Mouse (Mus musculus): ENCODE measurements around the gene Slc12a4. TPM values are rescaled to one million over a fixed set of nuclear protein-coding genes. Genes with fewer than 3 reads are reported as not detected.

Slc12a4 gene
- total and polyA plus RNA-seq, 2 experiments from 2014 or later = 9.6 to 12.1 TPM

- ATAC-seq (ENCODE audit: low FRiP score) (no peak), DNase-seq (ENCODE audit: low spot score) (peak; percentile 10)
- H3K4me3 ChIP-seq (ENCODE audit: low read depth, low read length) = peak overlapping the region; percentile 93
- no peaks in the 10 kb centered on the region for H3K27me3 ChIP-seq (ENCODE audit: insufficient read depth, low read length)
- H3K9ac ChIP-seq (replicated peaks; ENCODE audit: low read length, poor library complexity, severe bottlenecking) = peak overlapping the region; percentile 98
- no peaks in the 10 kb centered on the region for H3K36me3 ChIP-seq (ENCODE audit: insufficient read depth, low read length)
- no peaks in the 10 kb centered on the region for H3K4me1 ChIP-seq (ENCODE audit: insufficient read depth, low read length)
- TF ChIP-seq CTCF (IDR thresholded peaks at IDR 0.05) = no peak
- H3K4me2 ChIP-seq (ENCODE audit: low read depth, low read length, poor library complexity, severe bottlenecking) = peak overlapping the region; percentile 64
- WGBS = 33% methylated on average over 16 of the region's 16 CpGs
- no peaks in the 10 kb centered on the region for H3K9me3 ChIP-seq (ENCODE audit: low read length)
- peak overlapping the region; percentile 88 for H3K27ac ChIP-seq (ENCODE audit: low read depth, low read length)
These were observed 64.8 kb downstream of the Slc12a4 start for GRCm38 (mm10) chr8:105900941-105901616.

- under 1% methylated on average over 68 of the region's 68 CpGs for WGBS
- peak within 1 kb of the TSS; percentile 93 for H3K4me3 ChIP-seq (ENCODE audit: low read depth, low read length)
- H3K9me3 ChIP-seq (ENCODE audit: low read length) = no peaks in the 10 kb centered on the region
These were observed 65.5 kb downstream of the Slc12a4 start, which contains the start of gene Pskh1 for GRCm38 (mm10) chr8:105900180-105900940. Gene Pskh1, plus strand, starts transcription at chr8:105900441.

GRCm38 (mm10) chr8:105897801-105898480, 68.0 kb downstream of the Slc12a4 start:
- H3K36me3 ChIP-seq (ENCODE audit: insufficient read depth, low read length) = peaks cover 8% of the 10 kb centered on the region; the same call in 1 of the 2 replicates
- no peaks in the 10 kb centered on the region for H3K4me1 ChIP-seq (ENCODE audit: insufficient read depth, low read length)
- no peak overlapping the region for H3K4me2 ChIP-seq (ENCODE audit: low read depth, low read length, poor library complexity, severe bottlenecking)
- no peaks in the 10 kb centered on the region for H3K9me3 ChIP-seq (ENCODE audit: low read length)
- DNase-seq (ENCODE audit: low spot score) (no peak), ATAC-seq (ENCODE audit: low FRiP score) (no peak)
- no peaks in the 10 kb centered on the region for H3K27me3 ChIP-seq (ENCODE audit: insufficient read depth, low read length)
- H3K27ac ChIP-seq (ENCODE audit: low read depth, low read length) = no peak overlapping the region
- WGBS = 80% methylated on average over 9 of the region's 9 CpGs
- no peak overlapping the region for H3K4me3 ChIP-seq (ENCODE audit: low read depth, low read length)
- no peak overlapping the region for H3K9ac ChIP-seq (replicated peaks; ENCODE audit: low read length, poor library complexity, severe bottlenecking)
- TF ChIP-seq CTCF (IDR thresholded peaks at IDR 0.05) = no peak

More at GRCm38 (mm10) chr8:105900180-105900940, 65.5 kb downstream of the Slc12a4 start, which contains the start of gene Pskh1:
- H3K9ac ChIP-seq (replicated peaks; ENCODE audit: low read length, poor library complexity, severe bottlenecking) = peak within 1 kb of the TSS; percentile 98
- ATAC-seq (ENCODE audit: low FRiP score) (peak; percentile 95), DNase-seq (ENCODE audit: low spot score) (peak; percentile 94)
- no peaks in the 10 kb centered on the region for H3K27me3 ChIP-seq (ENCODE audit: insufficient read depth, low read length)
- no peaks in the 10 kb centered on the region for H3K4me1 ChIP-seq (ENCODE audit: insufficient read depth, low read length)
- peak within 1 kb of the TSS; percentile 88 for H3K27ac ChIP-seq (ENCODE audit: low read depth, low read length)
- peak within 1 kb of the TSS; percentile 64 for H3K4me2 ChIP-seq (ENCODE audit: low read depth, low read length, poor library complexity, severe bottlenecking)
- TF ChIP-seq CTCF (IDR thresholded peaks at IDR 0.05) = 0 out of 2 replicates have a peak, but pooled peaks have one; percentile 5
- no peaks in the 10 kb centered on the region for H3K36me3 ChIP-seq (ENCODE audit: insufficient read depth, low read length)

Small RNA genes lying within 50 kb of the gene (microRNA-seq; reads per million reads assigned to microRNA genes)
- gene Mir7074 (ENCODE audit: borderline number of aligned reads) = not detected

Other genes with a start within 250 kb of the Slc12a4 start
- gene Gfod2, start 207.4 kb downstream of the Slc12a4 start, total RNA-seq (2014; rRNA removed) = 47.6 and 64.7 TPM in 2 replicates
- gene Gfod2, start 207.4 kb downstream of the Slc12a4 start, polyA plus RNA-seq (2015; fragmentation: Nextera tagmentation; extraction: Ambion mirVana) = 60.9 and 67.9 TPM in 2 replicates
- gene Ranbp10, start 138.7 kb downstream of the Slc12a4 start, total RNA-seq (2014; rRNA removed) = 13.4 and 13.5 TPM in 2 replicates
- 4.8 and 6.4 TPM in 2 replicates for gene Ranbp10, start 138.7 kb downstream of the Slc12a4 start, polyA plus RNA-seq (2015; fragmentation: Nextera tagmentation; extraction: Ambion mirVana)
- 0.14 and 0.16 TPM in 2 replicates for gene Tsnaxip1, start 138.4 kb downstream of the Slc12a4 start, total RNA-seq (2014; rRNA removed)
- gene Tsnaxip1, start 138.4 kb downstream of the Slc12a4 start, polyA plus RNA-seq (2015; fragmentation: Nextera tagmentation; extraction: Ambion mirVana) = 0.62 and 0.88 TPM in 2 replicates
- gene Cenpt, start 112.8 kb downstream of the Slc12a4 start, total RNA-seq (2014; rRNA removed) = 44.8 and 48.6 TPM in 2 replicates
- gene Cenpt, start 112.8 kb downstream of the Slc12a4 start, polyA plus RNA-seq (2015; fragmentation: Nextera tagmentation; extraction: Ambion mirVana) = 45.2 and 48.7 TPM in 2 replicates
- gene Thap11, start 111.0 kb downstream of the Slc12a4 start, total RNA-seq (2014; rRNA removed) = 52.0 and 80.1 TPM in 2 replicates
- gene Thap11, start 111.0 kb downstream of the Slc12a4 start, polyA plus RNA-seq (2015; fragmentation: Nextera tagmentation; extraction: Ambion mirVana) = 40.1 and 42.9 TPM in 2 replicates
- 60.7 and 65.2 TPM in 2 replicates for gene Nutf2, start 105.5 kb downstream of the Slc12a4 start, total RNA-seq (2014; rRNA removed)
- 109 and 137 TPM in 2 replicates for gene Nutf2, start 105.5 kb downstream of the Slc12a4 start, polyA plus RNA-seq (2015; fragmentation: Nextera tagmentation; extraction: Ambion mirVana)
- 100 and 125 TPM in 2 replicates for gene Edc4, start 85.2 kb downstream of the Slc12a4 start, total RNA-seq (2014; rRNA removed)
- 45.2 and 45.4 TPM in 2 replicates for gene Edc4, start 85.2 kb downstream of the Slc12a4 start, polyA plus RNA-seq (2015; fragmentation: Nextera tagmentation; extraction: Ambion mirVana)
- 1.3 and 1.9 TPM in 2 replicates for gene Nrn1l, start 72.5 kb downstream of the Slc12a4 start, total RNA-seq (2014; rRNA removed)
- 1.3 TPM in 2 replicates for gene Nrn1l, start 72.5 kb downstream of the Slc12a4 start, polyA plus RNA-seq (2015; fragmentation: Nextera tagmentation; extraction: Ambion mirVana)
- 23.2 and 23.9 TPM in 2 replicates for gene Pskh1, start 65.7 kb downstream of the Slc12a4 start, total RNA-seq (2014; rRNA removed)
- 8.7 and 11.9 TPM in 2 replicates for gene Pskh1, start 65.7 kb downstream of the Slc12a4 start, polyA plus RNA-seq (2015; fragmentation: Nextera tagmentation; extraction: Ambion mirVana)
- 3.6 and 4.0 TPM in 2 replicates for gene Ctrl, start 32.2 kb downstream of the Slc12a4 start, total RNA-seq (2014; rRNA removed)
- 3.2 and 3.9 TPM in 2 replicates for gene Ctrl, start 32.2 kb downstream of the Slc12a4 start, polyA plus RNA-seq (2015; fragmentation: Nextera tagmentation; extraction: Ambion mirVana)
- gene Psmb10, start 27.7 kb downstream of the Slc12a4 start, total RNA-seq (2014; rRNA removed) = 44.9 and 85.1 TPM in 2 replicates
- gene Psmb10, start 27.7 kb downstream of the Slc12a4 start, polyA plus RNA-seq (2015; fragmentation: Nextera tagmentation; extraction: Ambion mirVana) = 110 and 122 TPM in 2 replicates
- 7.5 and 19.3 TPM in 2 replicates for gene Lcat, start 22.7 kb downstream of the Slc12a4 start, total RNA-seq (2014; rRNA removed)
- 5.6 and 6.8 TPM in 2 replicates for gene Lcat, start 22.7 kb downstream of the Slc12a4 start, polyA plus RNA-seq (2015; fragmentation: Nextera tagmentation; extraction: Ambion mirVana)
- gene Dpep3, start 13.3 kb upstream of the Slc12a4 start, total RNA-seq (2014; rRNA removed) = not detected in 2 replicates
- gene Dpep3, start 13.3 kb upstream of the Slc12a4 start, polyA plus RNA-seq (2015; fragmentation: Nextera tagmentation; extraction: Ambion mirVana) = not detected in 2 replicates
- 16.3 and 18.8 TPM in 2 replicates for gene Dus2, start 25.2 kb upstream of the Slc12a4 start, total RNA-seq (2014; rRNA removed)
- 21.3 and 22.2 TPM in 2 replicates for gene Dus2, start 25.2 kb upstream of the Slc12a4 start, polyA plus RNA-seq (2015; fragmentation: Nextera tagmentation; extraction: Ambion mirVana)
- gene Dpep2nb, start 39.9 kb upstream of the Slc12a4 start, total RNA-seq (2014; rRNA removed) = not detected in 2 replicates
- not detected in 2 replicates for gene Dpep2nb, start 39.9 kb upstream of the Slc12a4 start, polyA plus RNA-seq (2015; fragmentation: Nextera tagmentation; extraction: Ambion mirVana)
- gene Ddx28, start 45.8 kb upstream of the Slc12a4 start, total RNA-seq (2014; rRNA removed) = 29.7 and 36.3 TPM in 2 replicates
- gene Ddx28, start 45.8 kb upstream of the Slc12a4 start, polyA plus RNA-seq (2015; fragmentation: Nextera tagmentation; extraction: Ambion mirVana) = 22.8 and 22.9 TPM in 2 replicates
- 16.5 and 18.0 TPM in 2 replicates for gene Nfatc3, start 92.7 kb upstream of the Slc12a4 start, total RNA-seq (2014; rRNA removed)
- gene Nfatc3, start 92.7 kb upstream of the Slc12a4 start, polyA plus RNA-seq (2015; fragmentation: Nextera tagmentation; extraction: Ambion mirVana) = 1.8 and 2.7 TPM in 2 replicates
- 0.77 TPM in 1 of 2 replicates, not detected in the other for gene Esrp2, start 170.9 kb upstream of the Slc12a4 start, total RNA-seq (2014; rRNA removed)
- gene Esrp2, start 170.9 kb upstream of the Slc12a4 start, polyA plus RNA-seq (2015; fragmentation: Nextera tagmentation; extraction: Ambion mirVana) = 0.31 TPM in 1 of 2 replicates, not detected in the other
- gene Pla2g15, start 184.3 kb upstream of the Slc12a4 start, total RNA-seq (2014; rRNA removed) = 21.3 and 22.5 TPM in 2 replicates
- 16.7 and 18.7 TPM in 2 replicates for gene Pla2g15, start 184.3 kb upstream of the Slc12a4 start, polyA plus RNA-seq (2015; fragmentation: Nextera tagmentation; extraction: Ambion mirVana)
- gene Slc7a6, start 202.8 kb upstream of the Slc12a4 start, total RNA-seq (2014; rRNA removed) = 37.1 and 44.3 TPM in 2 replicates
- gene Slc7a6, start 202.8 kb upstream of the Slc12a4 start, polyA plus RNA-seq (2015; fragmentation: Nextera tagmentation; extraction: Ambion mirVana) = 40.2 and 41.7 TPM in 2 replicates
- gene Slc7a6os, start 244.8 kb upstream of the Slc12a4 start, total RNA-seq (2014; rRNA removed) = 40.5 and 53.3 TPM in 2 replicates
- 33.8 and 35.2 TPM in 2 replicates for gene Slc7a6os, start 244.8 kb upstream of the Slc12a4 start, polyA plus RNA-seq (2015; fragmentation: Nextera tagmentation; extraction: Ambion mirVana)
- gene Prmt7, start 244.8 kb upstream of the Slc12a4 start, total RNA-seq (2014; rRNA removed) = 60.0 and 71.6 TPM in 2 replicates
- 51.9 and 58.3 TPM in 2 replicates for gene Prmt7, start 244.8 kb upstream of the Slc12a4 start, polyA plus RNA-seq (2015; fragmentation: Nextera tagmentation; extraction: Ambion mirVana)